Mouse (Mus musculus) midbrain, postnatal 0 days (tissue): ENCODE results near the gene Tnxb. TPM values are rescaled to one million over a fixed set of nuclear protein-coding genes. Genes with fewer than 3 reads are reported as not detected.

Source experiments
- ATAC-seq: fragments of 200-750 bp; cut with Nextera tagmentation; 2 replicates; pipeline ENCODE4 v1.8.0; 2017; ENCODE audit warnings: moderate number of reproducible peaks, mild to moderate bottlenecking, moderate TSS enrichment, moderate library complexity; ENCODE audit not compliant: low FRiP score
- DNase-seq: peaks from one replicate; pipeline ENCODE4 v3.0.0-alpha.2; 2015; ENCODE audit warnings: low spot score
- H3K27ac ChIP-seq: fragments of 300-500 bp; sonication (generic); 2 replicates; pipeline ENCODE4 v1.5.1; 2014; ENCODE audit warnings: low read depth, mild to moderate bottlenecking, low read length, mixed read lengths
- H3K27me3 ChIP-seq: fragments of 300-500 bp; sonication (generic); 2 replicates; pipeline ENCODE4 v1.6.1; 2014; ENCODE audit warnings: low read length, control low read depth, mixed read lengths; ENCODE audit not compliant: insufficient read depth
- H3K36me3 ChIP-seq: fragments of 300-500 bp; sonication (generic); 2 replicates; pipeline ENCODE4 v1.6.1; 2014; ENCODE audit warnings: low read length, control low read depth, mixed read lengths; ENCODE audit not compliant: insufficient read depth
- H3K4me1 ChIP-seq: fragments of 300-500 bp; sonication (generic); 2 replicates; pipeline ENCODE4 v1.6.1; 2014; ENCODE audit warnings: mild to moderate bottlenecking, control low read depth, antibody characterized with exemption, low read length, mixed read lengths; ENCODE audit not compliant: insufficient read depth
- H3K4me2 ChIP-seq: fragments of 300-500 bp; sonication (generic); 2 replicates; pipeline ENCODE4 v1.6.1; 2014; ENCODE audit warnings: low read depth, mild to moderate bottlenecking, low read length, mixed read lengths; ENCODE audit not compliant: poor library complexity, severe bottlenecking
- H3K4me3 ChIP-seq: fragments of 300-500 bp; sonication (generic); 2 replicates; pipeline ENCODE4 v1.5.1; 2014; ENCODE audit warnings: low read depth, mild to moderate bottlenecking, low read length, moderate library complexity
- H3K9ac ChIP-seq: fragments of 300-500 bp; sonication (generic); replicated peaks from 2 replicates; pipeline ENCODE4 v1.6.1; 2014; ENCODE audit warnings: mild to moderate bottlenecking, low read length, moderate library complexity, mixed read lengths; ENCODE audit not compliant: poor library complexity, severe bottlenecking
- H3K9me3 ChIP-seq: fragments of 300-500 bp; sonication (generic); 2 replicates; pipeline ENCODE4 v1.6.1; 2016; ENCODE audit warnings: low read length, control low read depth
- CTCF ChIP-seq: IDR thresholded peaks from 2 replicates; pipeline ENCODE4 v1.5.1; 2016; ENCODE audit warnings: antibody characterized with exemption, mild to moderate bottlenecking
- WGBS: fragments of 180-500 bp; shearing (Covaris S2); extraction: QIAGEN DNeasy Blood & Tissue Kit; methylation state at CpG from one replicate; pipeline ENCODE4 v1.1.7; 2014; 5-methylcytosine and 5-hydroxymethylcytosine counted together
- polyA plus RNA-seq: library from polyadenylated mRNA; unstranded; fragments of >200 nt; fragmentation: Nextera tagmentation; extraction: Ambion mirVana; gene quantifications from 2 replicates; pipeline ENCODE4 v1.2.1, GENCODE M21; 2015
- total RNA-seq: library from RNA; depleted of rRNA; stranded (reverse); fragments of >200 nt; gene quantifications from 2 replicates; pipeline ENCODE4 v1.2.3, GENCODE M21; 2014

Tnxb gene
- total and polyA plus RNA-seq, 2 experiments from 2014 or later: 0.30 to 3.5 TPM

DNA sequence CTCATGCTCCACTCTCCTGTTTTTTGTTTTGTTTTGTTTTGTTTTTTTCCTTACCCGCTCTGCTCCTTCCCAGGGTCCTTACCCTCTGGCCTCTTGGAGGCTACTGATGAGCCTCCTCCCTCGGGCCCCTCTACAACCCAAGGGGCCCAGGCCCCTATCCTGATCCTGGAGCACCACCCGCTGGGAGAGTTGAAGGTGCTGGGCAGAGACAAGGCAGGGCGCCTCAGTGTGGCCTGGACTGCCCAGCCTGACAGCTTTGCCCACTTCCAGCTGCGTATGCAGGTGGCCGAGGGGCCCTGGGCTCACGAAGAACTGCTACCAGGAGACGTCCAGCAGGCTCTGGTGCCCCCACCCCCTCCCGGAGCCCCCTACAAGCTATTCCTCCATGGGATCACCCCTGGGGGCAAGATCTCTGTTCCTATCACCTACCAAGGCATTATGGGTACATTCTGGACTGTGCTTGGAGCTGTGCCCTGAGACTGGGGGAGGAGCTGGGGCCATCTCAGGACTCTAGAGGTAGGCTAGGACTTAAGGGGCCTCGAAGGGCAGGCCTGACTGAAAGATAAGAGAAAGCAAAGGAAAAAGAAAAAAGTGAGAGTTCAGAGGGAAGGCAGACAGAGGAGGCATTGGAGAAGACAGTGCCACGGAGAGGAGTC, 11.7 kb downstream of the Tnxb start:
- 68% methylated on average over 11 of the region's 11 CpGs for WGBS
- Histone ChIP-seq H3K9ac (no peak overlapping the region), H3K9me3 (no peaks in the 10 kb centered on the region), H3K27me3 (no peaks in the 10 kb centered on the region; the same call in 1 of the 2 replicates), H3K4me1 (no peaks in the 10 kb centered on the region), H3K36me3 (no peaks in the 10 kb centered on the region), H3K27ac (no peak overlapping the region), H3K4me2 (no peak overlapping the region), H3K4me3 (no peak overlapping the region)
- no peak for TF ChIP-seq CTCF
- DNase-seq (no peak), ATAC-seq (no peak)

DNA sequence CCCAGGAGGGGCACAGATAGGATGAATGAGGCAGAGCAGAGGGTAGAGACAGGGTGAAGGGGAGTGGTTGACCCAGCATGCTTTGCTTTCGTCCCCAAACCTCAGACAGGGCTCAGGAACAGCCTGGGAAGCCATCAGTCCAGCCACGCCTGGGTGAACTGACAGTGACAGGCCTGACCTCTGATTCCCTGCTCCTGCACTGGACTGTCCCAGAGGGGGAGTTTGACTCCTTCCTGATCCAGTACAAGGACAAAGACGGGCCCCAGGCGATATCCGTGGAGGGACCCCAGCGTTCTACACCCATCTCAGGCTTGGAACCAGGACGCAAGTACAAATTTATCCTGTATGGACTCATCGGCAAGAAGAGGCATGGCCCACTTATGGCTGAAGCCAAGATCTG, 12.8 kb downstream of the Tnxb start:
- no peaks in the 10 kb centered on the region; the same call in 1 of the 2 replicates for H3K27me3 ChIP-seq
- H3K9ac ChIP-seq: no peak overlapping the region
- H3K4me1 ChIP-seq: no peaks in the 10 kb centered on the region
- H3K36me3 ChIP-seq: no peaks in the 10 kb centered on the region
- H3K9me3 ChIP-seq: no peaks in the 10 kb centered on the region
- TF ChIP-seq CTCF: no peak
- ATAC-seq (no peak), DNase-seq (no peak)
- no peak overlapping the region for H3K4me3 ChIP-seq
- no peak overlapping the region for H3K4me2 ChIP-seq
- no peak overlapping the region for H3K27ac ChIP-seq
- 75% methylated on average over 8 of the region's 8 CpGs for WGBS

DNA sequence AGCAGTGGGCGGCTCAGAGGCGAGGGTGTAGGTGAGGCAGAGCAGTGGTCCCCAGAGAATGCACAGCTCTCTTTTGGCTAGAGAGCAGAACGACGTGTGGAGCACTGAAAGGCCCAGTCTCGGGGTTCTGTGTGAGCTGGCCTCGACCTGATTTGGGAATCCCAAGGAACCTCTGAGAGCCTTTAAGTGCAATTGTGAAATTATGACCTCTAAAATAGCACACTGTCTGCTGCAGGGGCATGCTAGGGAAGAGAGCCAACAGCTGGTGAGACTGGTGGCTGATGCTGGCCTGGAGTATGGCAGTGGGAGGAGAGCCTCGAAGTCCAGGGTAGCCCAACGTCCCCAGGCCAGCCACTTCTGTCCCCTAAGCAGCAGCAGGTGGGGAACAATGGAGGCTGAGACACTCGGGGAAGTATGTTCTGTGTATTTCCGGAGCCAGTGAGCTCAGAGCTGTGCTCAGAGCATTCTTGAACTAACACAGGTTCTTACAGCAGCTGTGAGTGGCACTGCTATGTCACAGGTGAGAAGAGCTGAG, 13.4 kb downstream of the Tnxb start:
- Histone ChIP-seq H3K27me3 (no peaks in the 10 kb centered on the region; the same call in 1 of the 2 replicates), H3K27ac (no peak overlapping the region), H3K36me3 (no peaks in the 10 kb centered on the region), H3K4me3 (no peak overlapping the region), H3K9me3 (no peaks in the 10 kb centered on the region), H3K4me2 (no peak overlapping the region), H3K4me1 (no peaks in the 10 kb centered on the region), H3K9ac (no peak overlapping the region)
- DNase-seq (no peak), ATAC-seq (no peak)
- TF ChIP-seq CTCF: no peak
- WGBS: 69% methylated on average over 10 of the region's 10 CpGs

DNA sequence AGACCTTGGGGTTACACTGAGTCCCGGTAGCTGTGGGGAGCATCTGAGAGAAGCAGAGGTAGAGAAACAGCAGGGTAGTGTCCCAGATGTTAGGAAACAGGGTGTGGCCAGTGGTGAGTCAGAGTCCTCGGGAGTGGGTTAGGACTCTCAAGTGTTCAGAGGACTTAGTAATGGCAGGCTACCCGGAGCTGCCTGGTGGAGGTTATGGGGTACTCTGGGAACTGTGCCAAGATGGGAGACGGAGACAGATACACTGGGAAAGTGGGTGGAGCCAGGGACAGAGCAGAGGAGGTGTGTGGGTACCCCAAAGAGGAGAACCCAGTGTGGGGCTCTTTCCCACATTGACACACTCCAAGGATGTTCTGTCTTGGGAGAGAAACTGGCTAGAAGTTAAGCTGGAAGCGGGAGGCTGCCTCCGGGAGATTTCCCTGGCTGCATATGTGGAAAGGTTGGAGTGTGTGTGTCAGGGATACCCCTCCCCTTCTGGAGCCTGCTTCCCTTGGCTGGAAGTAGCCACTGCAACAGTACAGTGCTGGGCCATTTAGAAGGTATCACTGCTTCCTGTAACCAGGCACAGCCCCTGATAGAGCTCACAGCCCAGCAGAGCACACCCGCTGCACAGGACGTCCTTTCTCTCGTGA, 14.0 kb downstream of the Tnxb start:
- TF ChIP-seq CTCF: no peak
- Histone ChIP-seq H3K4me1 (no peaks in the 10 kb centered on the region), H3K4me2 (no peak overlapping the region), H3K36me3 (no peaks in the 10 kb centered on the region), H3K27me3 (no peaks in the 10 kb centered on the region), H3K9me3 (no peaks in the 10 kb centered on the region), H3K27ac (no peak overlapping the region), H3K4me3 (no peak overlapping the region), H3K9ac (no peak overlapping the region)
- DNase-seq: no peak
- ATAC-seq: no peak
- WGBS: 64% methylated on average over 9 of the region's 9 CpGs

DNA sequence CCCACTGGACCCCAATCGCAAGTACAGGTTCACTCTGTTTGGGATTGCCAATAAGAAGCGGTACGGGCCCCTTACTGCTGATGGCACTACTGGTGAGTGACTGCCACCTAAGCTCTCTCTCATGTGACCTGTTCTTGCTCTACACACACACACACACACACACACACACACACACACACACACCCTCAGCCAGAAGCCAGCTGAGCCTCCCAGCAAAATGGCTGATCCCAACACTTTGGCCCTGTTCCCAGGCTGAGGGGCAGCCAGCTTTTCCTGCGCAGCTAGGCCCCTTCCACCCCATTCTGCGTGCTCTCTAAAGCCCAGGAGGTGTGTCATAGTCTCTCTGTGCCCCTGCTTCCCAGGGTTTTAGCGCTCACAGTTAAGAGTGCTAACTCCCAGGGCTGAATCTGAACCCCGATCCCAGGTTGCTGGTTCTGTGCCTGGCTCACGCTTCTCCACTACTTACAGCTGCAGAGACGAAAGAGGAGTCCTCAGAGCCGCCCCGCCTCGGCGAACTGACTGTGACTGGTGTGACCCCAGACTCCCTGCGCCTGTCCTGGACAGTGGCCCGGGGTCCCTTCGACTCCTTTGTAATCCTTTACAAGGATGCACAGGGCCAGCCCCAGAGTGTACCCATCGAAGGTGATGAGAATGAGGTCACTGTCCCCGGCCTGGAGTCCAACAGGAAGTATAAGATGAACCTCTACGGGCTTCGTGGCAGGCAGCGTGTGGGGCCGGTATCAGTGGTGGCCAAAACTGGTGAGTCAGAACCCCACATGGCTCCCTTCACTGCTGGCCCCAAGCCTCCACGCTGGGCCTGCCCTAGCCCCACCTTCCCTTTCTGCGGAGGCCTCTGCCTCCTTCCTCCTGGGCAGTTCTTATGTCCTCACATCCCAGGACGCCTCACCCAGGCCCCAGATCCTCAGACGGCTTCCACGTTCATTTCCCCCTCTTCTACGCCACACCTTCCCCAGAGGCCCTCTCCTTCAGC, 15.1 kb downstream of the Tnxb start:
- Histone ChIP-seq H3K4me1 (no peaks in the 10 kb centered on the region), H3K27ac (peak overlapping the region; percentile 51; the same call in 1 of the 2 replicates), H3K9ac (no peak overlapping the region), H3K4me3 (no peak overlapping the region), H3K4me2 (no peak overlapping the region), H3K27me3 (no peaks in the 10 kb centered on the region), H3K36me3 (no peaks in the 10 kb centered on the region), H3K9me3 (no peaks in the 10 kb centered on the region)
- WGBS: 80% methylated on average over 28 of the region's 28 CpGs
- DNase-seq (peak; percentile 89), ATAC-seq (peak; percentile 32; the same call in 1 of the 2 replicates)
- TF ChIP-seq CTCF: no peak
